Mouse (Mus musculus) kidney, embryonic 15.5 days (tissue): ENCODE data around the gene Gm10382. TPM values are rescaled to one million over a fixed set of nuclear protein-coding genes. Genes with fewer than 3 reads are reported as not detected.

Experiments
- ATAC-seq: fragments of 200-750 bp; cut with Nextera tagmentation; replicated peaks from 2 replicates; pipeline ENCODE4 v1.8.0; 2017; ENCODE audit warnings: moderate TSS enrichment; ENCODE audit not compliant: low FRiP score
- H3K27ac ChIP-seq: fragments of 300-500 bp; sonication (generic); 2 replicates; pipeline ENCODE4 v1.5.1; 2015; ENCODE audit warnings: mild to moderate bottlenecking, inconsistent platforms
- H3K27me3 ChIP-seq: fragments of 300-500 bp; sonication (generic); 2 replicates; pipeline ENCODE4 v1.6.1; 2015; ENCODE audit warnings: inconsistent platforms
- H3K36me3 ChIP-seq: fragments of 300-500 bp; sonication (generic); 2 replicates; pipeline ENCODE4 v1.6.1; 2015; ENCODE audit warnings: inconsistent platforms
- H3K4me1 ChIP-seq: fragments of 300-500 bp; sonication (generic); 2 replicates; pipeline ENCODE4 v1.6.1; 2015; ENCODE audit warnings: inconsistent platforms
- H3K4me2 ChIP-seq: fragments of 300-500 bp; sonication (generic); 2 replicates; pipeline ENCODE4 v1.6.1; 2015; ENCODE audit warnings: moderate library complexity, mild to moderate bottlenecking, inconsistent platforms
- H3K4me3 ChIP-seq: fragments of 300-500 bp; sonication (generic); replicated peaks from 2 replicates; pipeline ENCODE4 v1.5.1; 2015; ENCODE audit warnings: mild to moderate bottlenecking, inconsistent platforms
- H3K9ac ChIP-seq: fragments of 300-500 bp; sonication (generic); 2 replicates; pipeline ENCODE4 v1.6.1; 2015; ENCODE audit warnings: mild to moderate bottlenecking, inconsistent platforms
- H3K9me3 ChIP-seq: fragments of 300-500 bp; sonication (generic); replicated peaks from 2 replicates; pipeline ENCODE4 v1.6.1; 2016; ENCODE audit warnings: inconsistent platforms
- WGBS: fragments of 180-500 bp; shearing (Covaris S2); methylation state at CpG from one replicate; pipeline ENCODE4 v1.1.7; 2015; ENCODE audit warnings: mixed read lengths; 5-methylcytosine and 5-hydroxymethylcytosine counted together
- polyA plus RNA-seq: library from polyadenylated mRNA; unstranded; fragments of >200 nt; fragmentation: Nextera tagmentation; extraction: Ambion mirVana; gene quantifications from 2 replicates; pipeline ENCODE4 v1.2.1, GENCODE M21; 2015

Gene Gm10382
- polyA plus RNA-seq, 1 experiment from 2014 or later: 0.49 TPM

GRCm38 (mm10) chr5:125354885-125355492, 34.1 kb upstream of the Gm10382 start:
- no peak for ATAC-seq
- no peaks in the 10 kb centered on the region for H3K9me3 ChIP-seq
- no peak overlapping the region for H3K9ac ChIP-seq
- peaks cover 16% of the 10 kb centered on the region; the same call in 1 of the 2 replicates for H3K4me1 ChIP-seq
- H3K27ac ChIP-seq: no peak overlapping the region
- no peak overlapping the region for H3K4me3 ChIP-seq
- H3K36me3 ChIP-seq: no peaks in the 10 kb centered on the region
- H3K4me2 ChIP-seq: no peak overlapping the region
- WGBS: 52% methylated on average over 7 of the region's 7 CpGs
- no peaks in the 10 kb centered on the region for H3K27me3 ChIP-seq

GRCm38 (mm10) chr5:125355650-125356049, 33.5 kb upstream of the Gm10382 start:
- Histone ChIP-seq H3K27me3 (no peaks in the 10 kb centered on the region), H3K9ac (no peak overlapping the region), H3K4me1 (peaks cover 16% of the 10 kb centered on the region; the same call in 1 of the 2 replicates), H3K4me3 (no peak overlapping the region), H3K9me3 (no peaks in the 10 kb centered on the region), H3K27ac (no peak overlapping the region), H3K36me3 (no peaks in the 10 kb centered on the region), H3K4me2 (no peak overlapping the region)
- 0 out of 2 replicates have a peak, but pooled peaks have one; percentile 16 for ATAC-seq
- WGBS: 32% methylated on average over 7 of the region's 7 CpGs

DNA sequence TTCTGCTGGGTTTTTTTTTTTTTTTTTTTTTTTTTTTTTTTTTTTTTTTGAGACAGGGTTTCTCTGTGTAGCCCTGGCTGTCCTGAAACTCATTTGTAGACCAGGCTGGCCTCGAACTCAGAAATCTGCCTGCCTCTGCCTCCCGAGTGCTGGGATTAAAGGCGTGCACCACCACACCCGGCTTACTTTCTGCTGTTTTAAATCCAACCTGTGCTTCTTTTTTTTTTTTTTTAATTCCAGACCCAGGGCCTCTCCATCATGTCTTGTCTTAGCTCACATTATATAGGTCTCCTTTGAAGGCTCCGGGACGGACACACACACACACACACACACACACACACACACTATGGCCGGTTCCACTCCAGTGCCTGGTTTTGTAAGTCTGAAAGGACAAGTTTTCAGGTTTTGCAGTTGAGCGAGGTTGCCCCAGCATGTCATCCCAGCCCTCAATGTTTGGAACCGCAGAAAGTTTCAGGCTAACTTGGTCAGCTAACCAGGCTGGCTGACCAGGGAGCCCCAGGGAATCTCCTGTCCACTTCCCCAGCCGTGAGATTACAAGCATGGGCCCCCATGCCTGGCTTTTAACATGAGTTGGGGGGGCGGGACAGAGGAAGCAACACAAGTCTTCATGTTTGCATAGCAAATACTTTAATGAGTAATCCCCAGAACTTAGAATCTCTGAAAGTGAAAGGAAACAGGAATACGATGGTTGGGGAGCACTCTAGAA, 31.4 kb upstream of the Gm10382 start:
- Histone ChIP-seq H3K27ac (no peak overlapping the region), H3K36me3 (no peaks in the 10 kb centered on the region), H3K4me3 (no peak overlapping the region), H3K4me2 (no peak overlapping the region), H3K9me3 (no peaks in the 10 kb centered on the region), H3K27me3 (no peaks in the 10 kb centered on the region), H3K9ac (no peak overlapping the region), H3K4me1 (peaks cover 21% of the 10 kb centered on the region; the same call in 1 of the 2 replicates)
- no peak for ATAC-seq
- 73% methylated on average over 12 of the region's 12 CpGs for WGBS

DNA sequence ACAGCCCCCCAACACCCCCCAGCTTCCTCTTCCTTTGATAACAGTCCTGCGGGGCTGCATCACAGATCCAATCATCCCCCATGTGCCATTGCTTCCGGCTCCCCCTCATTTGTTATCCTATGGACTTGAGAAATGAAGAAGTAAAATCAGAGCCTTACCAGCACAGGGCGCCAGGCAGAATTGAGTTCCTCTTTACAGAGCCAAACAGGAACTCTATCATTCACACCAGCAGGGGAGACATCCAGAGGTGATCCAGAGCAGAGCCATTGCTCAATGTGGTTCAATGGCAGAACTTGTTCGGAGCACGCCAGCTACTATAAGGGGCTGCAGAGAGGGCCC, 30.9 kb upstream of the Gm10382 start:
- no peaks in the 10 kb centered on the region for H3K9me3 ChIP-seq
- no peak overlapping the region for H3K27ac ChIP-seq
- no peak overlapping the region for H3K4me2 ChIP-seq
- H3K9ac ChIP-seq: no peak overlapping the region
- no peaks in the 10 kb centered on the region for H3K36me3 ChIP-seq
- 74% methylated on average over 5 of the region's 5 CpGs for WGBS
- H3K4me1 ChIP-seq: peaks cover 21% of the 10 kb centered on the region; the same call in 1 of the 2 replicates
- H3K4me3 ChIP-seq: no peak overlapping the region
- no peak for ATAC-seq
- H3K27me3 ChIP-seq: no peaks in the 10 kb centered on the region

- H3K36me3 ChIP-seq: no peaks in the 10 kb centered on the region
- no peak for ATAC-seq
- peak overlapping the region; percentile 41; the same call in 1 of the 2 replicates for H3K27ac ChIP-seq
- peaks cover 14% of the 10 kb centered on the region; the same call in 1 of the 2 replicates for H3K4me1 ChIP-seq
- 63% methylated on average over 9 of the region's 9 CpGs for WGBS
- H3K9ac ChIP-seq: no peak overlapping the region
- H3K4me3 ChIP-seq: no peak overlapping the region
- no peak overlapping the region for H3K4me2 ChIP-seq
- no peaks in the 10 kb centered on the region for H3K9me3 ChIP-seq
- no peaks in the 10 kb centered on the region for H3K27me3 ChIP-seq
Observed at GRCm38 (mm10) chr5:125360566-125360965, 28.6 kb upstream of the Gm10382 start.

- Histone ChIP-seq H3K36me3 (no peaks in the 10 kb centered on the region), H3K9ac (no peak overlapping the region), H3K9me3 (no peaks in the 10 kb centered on the region), H3K4me2 (no peak overlapping the region), H3K27me3 (no peaks in the 10 kb centered on the region), H3K4me1 (peaks cover 10% of the 10 kb centered on the region; the same call in 1 of the 2 replicates), H3K4me3 (no peak overlapping the region), H3K27ac (0 out of 2 replicates have a peak overlapping the region, but pooled peaks have one; percentile 41)
- WGBS: 63% methylated on average over 16 of the region's 16 CpGs
- ATAC-seq: no peak
Observed at GRCm38 (mm10) chr5:125360981-125361510, 28.1 kb upstream of the Gm10382 start.

DNA sequence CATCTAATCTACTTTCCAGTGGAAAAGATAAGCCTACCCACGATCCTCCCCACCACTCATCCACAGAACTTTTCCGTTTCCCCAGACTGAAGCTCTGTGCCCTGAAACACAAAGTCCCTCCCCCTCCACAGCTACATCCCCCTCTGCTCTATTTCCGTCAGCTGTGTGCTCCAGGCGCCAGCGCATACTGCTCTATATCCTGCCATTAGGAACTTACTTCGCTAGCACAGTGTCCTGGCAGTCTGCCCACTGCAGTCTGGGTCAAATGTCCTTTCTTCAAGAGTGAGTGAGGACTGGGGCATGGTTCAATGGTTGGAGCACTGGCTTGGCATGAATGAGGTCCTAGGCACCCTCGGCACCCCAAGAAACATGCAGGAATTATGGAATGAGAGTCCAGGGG, 25.2 kb upstream of the Gm10382 start:
- H3K4me2 ChIP-seq: no peak overlapping the region
- H3K27ac ChIP-seq: 0 out of 2 replicates have a peak overlapping the region, but pooled peaks have one; percentile 34
- peak; percentile 63 for ATAC-seq
- H3K27me3 ChIP-seq: no peaks in the 10 kb centered on the region
- H3K4me1 ChIP-seq: peaks cover 5% of the 10 kb centered on the region; the same call in 1 of the 2 replicates
- WGBS: 55% methylated on average over 7 of the region's 7 CpGs
- no peaks in the 10 kb centered on the region for H3K36me3 ChIP-seq
- H3K9me3 ChIP-seq: no peaks in the 10 kb centered on the region
- no peak overlapping the region for H3K9ac ChIP-seq
- H3K4me3 ChIP-seq: no peak overlapping the region

GRCm38 (mm10) chr5:125364851-125365429, 24.2 kb upstream of the Gm10382 start:
- no peak for ATAC-seq
- no peaks in the 10 kb centered on the region for H3K27me3 ChIP-seq
- no peaks in the 10 kb centered on the region for H3K9me3 ChIP-seq
- no peak overlapping the region for H3K4me3 ChIP-seq
- H3K4me1 ChIP-seq: peaks cover 5% of the 10 kb centered on the region; the same call in 1 of the 2 replicates
- H3K9ac ChIP-seq: no peak overlapping the region
- no peak overlapping the region for H3K4me2 ChIP-seq
- no peaks in the 10 kb centered on the region for H3K36me3 ChIP-seq
- 76% methylated on average over 4 of the region's 4 CpGs for WGBS
- no peak overlapping the region for H3K27ac ChIP-seq

- no peaks in the 10 kb centered on the region for H3K9me3 ChIP-seq
- ATAC-seq: no peak
- H3K27ac ChIP-seq: no peak overlapping the region
- no peaks in the 10 kb centered on the region for H3K4me1 ChIP-seq
- H3K36me3 ChIP-seq: no peaks in the 10 kb centered on the region
- no peaks in the 10 kb centered on the region for H3K27me3 ChIP-seq
- 73% methylated on average over 5 of the region's 5 CpGs for WGBS
- no peak overlapping the region for H3K4me2 ChIP-seq
- H3K9ac ChIP-seq: 0 out of 2 replicates have a peak overlapping the region, but pooled peaks have one; percentile 5
- H3K4me3 ChIP-seq: no peak overlapping the region
Observed at GRCm38 (mm10) chr5:125368156-125368555, 21.0 kb upstream of the Gm10382 start.

DNA sequence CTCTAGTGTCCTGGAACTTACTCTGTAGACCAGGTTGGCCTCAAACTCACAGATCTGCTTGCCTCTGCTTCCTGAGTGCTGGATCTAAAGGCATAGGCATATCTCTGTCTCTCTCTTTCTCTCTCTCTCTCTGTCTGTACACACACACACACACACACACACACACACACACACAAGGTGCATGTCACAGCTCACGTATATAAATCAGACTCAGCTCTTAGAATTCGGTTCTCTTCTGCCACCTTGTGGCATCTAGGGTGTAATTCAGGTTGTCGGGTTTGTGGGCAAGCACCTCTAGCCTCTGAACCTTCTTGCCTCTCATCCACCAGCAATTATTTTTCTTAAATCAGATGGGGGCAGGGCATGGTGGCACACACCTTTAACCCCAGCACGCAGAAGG, 20.6 kb upstream of the Gm10382 start:
- under 1% methylated on average over 4 of the region's 4 CpGs for WGBS
- no peak overlapping the region for H3K4me3 ChIP-seq
- H3K4me1 ChIP-seq: no peaks in the 10 kb centered on the region
- no peaks in the 10 kb centered on the region for H3K27me3 ChIP-seq
- H3K9me3 ChIP-seq: no peaks in the 10 kb centered on the region
- H3K27ac ChIP-seq: no peak overlapping the region
- H3K36me3 ChIP-seq: no peaks in the 10 kb centered on the region
- ATAC-seq: 0 out of 2 replicates have a peak, but pooled peaks have one; percentile 2
- no peak overlapping the region for H3K4me2 ChIP-seq
- H3K9ac ChIP-seq: no peak overlapping the region

DNA sequence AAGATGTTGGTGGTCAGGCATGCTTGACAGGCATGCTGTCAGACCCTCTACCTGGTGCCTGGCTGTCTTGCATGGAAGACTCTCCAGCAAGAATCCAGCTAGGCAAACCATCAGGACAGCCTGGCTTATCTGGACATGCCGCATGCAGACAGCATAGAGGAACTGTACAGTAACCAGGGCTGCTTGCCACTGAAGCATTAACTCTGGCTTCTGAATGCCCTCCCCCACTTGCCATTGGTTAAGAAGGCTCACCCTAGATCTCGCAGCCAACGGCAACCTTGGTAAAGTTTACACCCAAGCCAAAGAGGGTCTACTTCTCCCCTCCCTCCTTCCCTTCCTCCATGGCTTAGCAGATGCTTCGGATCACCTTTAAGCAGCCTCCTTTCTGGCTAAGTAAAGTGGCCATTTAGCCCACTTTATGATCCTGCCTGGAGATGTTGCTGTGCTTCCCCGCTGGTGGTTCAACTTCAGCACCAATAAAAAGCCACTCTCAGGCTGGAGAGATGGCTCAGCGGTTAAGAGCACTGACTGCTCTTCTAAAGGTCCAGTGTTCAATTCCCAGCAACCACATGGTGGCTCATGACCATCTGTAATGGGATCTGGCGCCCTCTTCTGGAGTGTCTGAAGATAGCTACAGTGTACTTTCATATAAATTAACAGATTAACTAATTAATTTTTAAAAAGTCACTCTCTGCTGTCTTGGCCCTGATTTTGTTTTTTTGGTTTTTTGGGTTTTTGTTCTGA, 18.0 kb upstream of the Gm10382 start:
- Histone ChIP-seq H3K27ac (no peak overlapping the region), H3K4me3 (no peak overlapping the region), H3K27me3 (no peaks in the 10 kb centered on the region), H3K4me1 (no peaks in the 10 kb centered on the region), H3K4me2 (no peak overlapping the region), H3K36me3 (no peaks in the 10 kb centered on the region), H3K9ac (no peak overlapping the region), H3K9me3 (no peaks in the 10 kb centered on the region)
- 70% methylated on average over 7 of the region's 7 CpGs for WGBS
- ATAC-seq: no peak
